Mouse (Mus musculus): Measurements from ENCODE around the gene Nox4. TPM values are rescaled to one million over a fixed set of nuclear protein-coding genes. Genes with fewer than 3 reads are reported as not detected.
"Not testable (repeated sequence)": the region's sequence is repeated elsewhere in the genome, so short reads cannot be mapped to it uniquely, and the experiment has no call there.

The Nox4 gene
- polyA plus RNA-seq, 1 experiment from 2014 or later: 0.67 TPM

DNA sequence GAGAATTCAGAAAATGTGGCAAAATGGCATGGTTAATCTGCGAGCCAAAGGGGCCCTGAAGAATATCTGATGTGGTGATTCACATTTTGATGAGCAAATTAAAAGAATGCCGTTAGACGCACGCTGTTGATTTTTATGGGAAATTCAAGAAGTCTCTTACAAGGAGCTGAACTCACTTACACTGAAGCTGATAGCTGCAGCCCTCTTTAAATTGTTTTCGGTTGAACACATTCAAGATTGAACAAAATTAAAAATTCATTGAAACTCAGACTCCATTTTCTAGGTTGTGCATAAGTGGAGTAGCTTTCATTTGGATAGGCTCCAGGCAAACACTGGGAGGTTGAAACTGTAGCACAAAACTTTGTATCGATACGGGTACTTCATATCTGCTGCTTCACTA lies 151.1 kb downstream of the Nox4 start:
- no peak for ATAC-seq
- Histone ChIP-seq H3K27me3 (replicated peaks) (no peaks in the 10 kb centered on the region), H3K27ac (no peak overlapping the region), H3K9me3 (replicated peaks) (no peaks in the 10 kb centered on the region), H3K36me3 (no peaks in the 10 kb centered on the region), H3K9ac (no peak overlapping the region), H3K4me2 (no peak overlapping the region), H3K4me1 (no peaks in the 10 kb centered on the region), H3K4me3 (no peak overlapping the region)
- 75% methylated on average over 7 of the region's 7 CpGs for WGBS (ENCODE audit: insufficient replicate concordance)

DNA sequence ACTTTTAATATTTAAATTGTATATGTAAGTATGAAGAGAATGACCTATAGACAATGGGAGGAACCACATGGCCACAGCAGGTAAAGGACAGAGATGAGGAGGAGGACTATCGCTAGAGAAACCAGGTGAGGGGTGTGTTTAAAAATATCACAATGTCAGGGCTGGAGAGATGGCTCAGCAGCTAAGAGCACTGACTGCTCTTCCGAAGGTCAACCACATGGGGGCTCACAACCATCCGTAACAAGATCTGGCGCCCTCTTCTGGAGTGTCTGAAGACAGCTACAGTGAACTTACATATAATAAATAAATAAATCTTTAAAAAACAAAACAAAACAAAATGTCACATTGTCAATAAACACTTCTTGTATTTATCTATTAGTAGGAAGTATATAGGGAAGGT lies 165.5 kb downstream of the Nox4 start:
- whole genome bisulfite sequencing (ENCODE audit: insufficient replicate concordance): 4% methylated on average over 4 of the region's 4 CpGs
- not testable (repeated sequence) for H3K4me1 ChIP-seq; H3K4me2 ChIP-seq; H3K27ac ChIP-seq; H3K9ac ChIP-seq; H3K4me3 ChIP-seq; ATAC-seq; H3K9me3 ChIP-seq (replicated peaks); H3K27me3 ChIP-seq (replicated peaks); H3K36me3 ChIP-seq

DNA sequence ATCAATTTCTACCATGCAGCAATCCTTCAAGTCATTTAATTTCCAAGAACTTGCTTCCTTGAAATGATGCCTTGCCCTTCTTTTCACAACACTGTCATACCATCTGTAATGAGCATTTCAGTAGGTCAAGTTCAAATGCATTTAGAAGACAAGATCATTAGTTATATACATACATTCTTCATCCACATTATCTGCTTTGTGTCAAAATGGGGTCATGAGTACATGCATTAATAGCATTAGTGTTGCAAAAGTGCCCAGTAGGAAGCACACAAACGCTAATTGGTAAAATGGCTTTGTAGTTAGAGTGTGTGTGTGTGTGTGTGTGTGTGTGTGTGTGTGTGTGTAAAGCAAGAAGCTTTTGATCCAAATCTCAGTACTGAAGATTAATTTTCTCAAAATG lies 167.4 kb downstream of the Nox4 start:
- no peak overlapping the region for H3K4me2 ChIP-seq
- no peak overlapping the region for H3K9ac ChIP-seq
- H3K9me3 ChIP-seq (replicated peaks): no peaks in the 10 kb centered on the region
- ATAC-seq: no peak
- no peaks in the 10 kb centered on the region for H3K4me1 ChIP-seq
- no peak overlapping the region for H3K4me3 ChIP-seq
- no peaks in the 10 kb centered on the region for H3K36me3 ChIP-seq
- no peaks in the 10 kb centered on the region for H3K27me3 ChIP-seq (replicated peaks)
- no peak overlapping the region for H3K27ac ChIP-seq
- 43% methylated on average over 1 of the region's 1 CpGs for WGBS (ENCODE audit: insufficient replicate concordance)

Other genes starting within 250 kb of the Nox4 start
- not detected in 2 replicates for gene Vmn2r79, start 250.0 kb upstream of the Nox4 start, polyA plus RNA-seq (2016; fragmentation: Nextera tagmentation; extraction: Ambion mirVana)
- 0.04 TPM in 1 of 2 replicates, not detected in the other for gene Tyr, start 247.4 kb downstream of the Nox4 start, polyA plus RNA-seq (2016; fragmentation: Nextera tagmentation; extraction: Ambion mirVana)

All from liver, embryonic 12.5 days (tissue).